Mouse (Mus musculus) heart, adult 11 months (tissue): Measurements from ENCODE around the gene Lrpap1.
A peak's percentile ranks its signal among the peaks of the same experiment; 100 is the strongest.

Source experiments
- DNase-seq: peaks from one replicate; pipeline ENCODE4 v3.0.0; 2022

Gene Lrpap1

DNA sequence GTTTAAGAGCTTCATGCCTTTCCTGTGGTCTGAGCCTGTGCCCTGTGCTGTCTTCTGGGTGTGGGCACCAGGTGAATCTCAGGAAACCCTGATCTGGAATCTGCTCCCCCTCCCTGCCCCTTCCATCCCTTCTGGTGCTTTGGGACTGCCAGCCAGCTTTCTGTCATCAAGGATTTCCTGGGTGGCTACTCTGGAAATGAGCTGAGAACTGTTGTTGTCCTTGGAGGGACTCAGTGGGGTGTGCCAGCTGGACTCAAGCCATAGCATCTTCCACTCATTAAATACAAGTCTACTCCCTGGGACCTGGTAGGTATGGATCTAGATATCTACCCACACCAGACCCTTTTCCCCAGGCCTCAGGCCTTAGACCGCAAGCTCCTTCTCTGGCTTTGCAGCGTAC, 12.9 kb upstream of the Lrpap1 start:
- no peak for DNase-seq

DNA sequence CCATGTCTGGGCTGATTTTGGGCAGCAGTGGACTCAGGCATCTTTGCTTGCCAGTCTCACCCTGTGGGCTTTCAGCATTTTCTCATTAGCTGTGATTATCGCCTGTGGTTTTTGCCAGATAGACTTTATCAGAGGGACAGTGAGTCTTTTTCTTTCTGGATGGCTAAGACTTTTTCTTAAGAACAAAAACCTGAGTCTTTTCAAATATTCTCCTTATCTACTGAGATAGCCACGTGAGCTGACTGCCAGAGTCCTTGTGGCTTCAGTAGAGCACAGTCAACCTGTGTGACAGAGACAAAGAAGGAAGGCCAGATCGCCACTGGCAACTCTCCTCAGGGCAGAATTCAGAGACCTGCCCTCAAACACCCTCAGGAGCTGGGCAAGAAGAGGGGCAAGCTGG, 12.1 kb upstream of the Lrpap1 start:
- no peak for DNase-seq

GRCm38 (mm10) chr5:35116002-35116401, 10.4 kb upstream of the Lrpap1 start:
- no peak for DNase-seq

DNA sequence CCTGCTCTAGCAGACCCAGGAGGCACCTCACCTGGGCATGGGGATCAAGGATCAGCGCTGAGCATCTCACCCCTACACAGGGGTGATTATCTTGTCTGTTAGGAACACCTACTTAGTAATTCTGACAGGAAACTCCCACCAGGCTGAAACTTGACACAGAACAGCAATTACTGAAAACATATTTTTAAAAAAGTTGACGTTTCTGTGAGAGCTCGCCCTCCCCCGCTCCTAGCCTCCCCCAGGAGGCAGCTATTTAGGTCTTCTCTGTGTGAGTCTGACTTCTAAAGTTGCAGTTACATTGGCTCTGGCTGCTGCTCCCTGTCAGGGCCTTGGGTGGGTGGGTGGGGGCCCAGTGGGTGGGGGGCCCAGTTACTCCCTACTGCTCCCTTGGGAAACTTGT, 6.9 kb upstream of the Lrpap1 start:
- DNase-seq, result no peak

GRCm38 (mm10) chr5:35105922-35106298, 344 bp upstream of the Lrpap1 start:
- no peak for DNase-seq

DNA sequence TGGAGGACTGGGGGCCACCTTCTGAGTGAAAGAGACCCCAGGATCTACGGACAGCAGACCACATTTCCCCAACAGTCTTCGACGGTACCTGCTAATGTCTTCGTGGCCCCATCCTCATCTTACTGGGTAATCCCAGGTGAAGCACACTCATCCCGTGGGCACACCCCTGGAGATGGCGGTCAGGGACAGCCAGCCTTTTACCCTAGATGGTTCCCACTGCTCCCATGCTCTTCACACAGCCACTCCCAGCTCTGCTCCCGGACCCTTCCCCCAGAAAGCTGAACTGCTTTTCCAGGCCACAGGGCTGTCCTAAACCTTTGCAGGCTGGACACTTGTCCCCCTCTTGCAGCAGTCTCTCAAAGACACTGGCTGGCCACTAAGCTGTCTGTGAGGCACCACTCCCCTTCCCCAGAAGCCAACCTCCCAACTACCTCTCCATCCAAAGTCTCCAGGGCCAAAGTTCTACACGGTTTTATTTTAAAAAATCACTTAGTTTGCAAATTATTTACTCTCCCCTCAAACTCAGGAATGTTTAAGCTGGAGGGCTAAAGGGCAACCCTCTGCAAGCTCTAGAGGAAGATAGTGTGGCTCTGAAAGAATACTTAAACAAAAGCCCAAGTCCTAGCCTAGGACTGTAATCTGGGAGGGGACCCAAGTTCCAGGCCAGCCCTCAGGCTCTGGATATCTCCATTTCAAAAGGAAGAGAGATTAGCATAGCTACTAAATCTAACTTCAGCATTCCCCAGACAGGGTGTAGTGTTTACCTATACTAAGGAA, 1.2 kb downstream of the Lrpap1 start:
- DNase-seq, result peak; percentile 86

- no peak for DNase-seq
These were observed 2.0 kb downstream of the Lrpap1 start for GRCm38 (mm10) chr5:35103528-35103927.

- peak; percentile 86 for DNase-seq
These were observed 2.5 kb downstream of the Lrpap1 start for GRCm38 (mm10) chr5:35103086-35103485.

DNA sequence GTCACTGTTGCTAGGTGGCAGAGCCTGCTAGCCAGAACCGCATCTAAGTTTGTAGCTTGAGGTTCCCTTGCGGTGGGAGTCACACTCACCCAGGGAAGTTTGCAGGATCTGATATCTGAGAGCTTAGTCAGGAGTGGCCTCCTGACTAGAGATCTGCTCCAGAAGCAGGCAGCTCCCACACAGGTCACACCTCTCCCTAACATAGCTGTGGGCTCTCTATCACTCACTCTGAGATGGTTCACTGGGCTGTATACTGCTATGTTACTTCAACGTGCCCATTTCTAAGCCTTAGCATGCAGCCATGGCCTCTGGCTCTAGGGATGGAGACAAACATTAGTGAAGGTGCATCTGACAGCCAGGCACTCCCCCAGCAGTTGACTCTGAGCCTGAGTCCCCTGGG, 13.9 kb downstream of the Lrpap1 start:
- DNase-seq, result no peak

GRCm38 (mm10) chr5:35089614-35089963, 16.0 kb downstream of the Lrpap1 start:
- DNase-seq, result no peak

- DNase-seq, result no peak
These were observed 16.6 kb downstream of the Lrpap1 start for GRCm38 (mm10) chr5:35088785-35089613.

GRCm38 (mm10) chr5:35084913-35085312, 20.7 kb downstream of the Lrpap1 start:
- DNase-seq, result peak; percentile 93

DNA sequence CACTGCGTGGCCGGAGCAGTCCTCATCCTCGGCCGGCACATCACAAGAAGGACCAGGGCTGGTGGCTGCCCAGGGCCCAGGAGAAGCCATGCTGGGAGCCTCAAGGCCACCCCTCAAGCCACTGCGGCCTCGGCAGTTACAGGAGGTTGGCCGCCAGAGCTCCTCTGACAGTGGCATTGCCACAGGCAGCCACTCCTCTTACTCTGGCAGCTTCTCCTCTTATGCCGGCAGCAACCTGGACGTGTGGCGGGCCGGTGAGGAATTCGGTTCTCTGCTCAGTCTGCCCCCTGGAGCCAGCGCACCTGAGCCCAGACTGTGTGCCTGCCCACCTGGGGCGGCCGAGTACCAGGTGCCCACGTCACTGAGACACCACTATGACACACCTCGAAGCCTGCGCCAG, 26.5 kb downstream of the Lrpap1 start:
- DNase-seq, result no peak

DNA sequence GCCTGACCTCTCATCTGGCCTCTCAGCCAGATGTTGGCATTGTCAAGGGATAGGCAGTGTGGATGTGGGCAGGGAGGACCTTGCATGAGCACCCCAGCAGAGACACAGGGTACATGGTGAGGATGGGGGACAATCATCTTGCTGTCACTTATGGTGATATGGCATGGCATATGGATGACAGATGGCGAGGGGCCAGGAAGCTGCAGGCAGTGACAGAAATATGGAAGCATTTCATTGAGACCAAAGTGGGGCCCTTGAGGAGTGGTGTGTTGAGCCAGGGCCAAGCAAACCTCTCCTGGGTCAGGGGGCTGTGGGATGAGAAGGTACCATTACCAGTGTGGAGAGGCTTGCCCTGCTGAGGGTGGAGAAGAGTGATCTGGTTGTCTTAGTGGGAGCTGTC, 29.2 kb downstream of the Lrpap1 start:
- DNase-seq, result no peak

- peak; percentile 96 for DNase-seq
These were observed 31.6 kb downstream of the Lrpap1 start for GRCm38 (mm10) chr5:35073992-35074391.

DNA sequence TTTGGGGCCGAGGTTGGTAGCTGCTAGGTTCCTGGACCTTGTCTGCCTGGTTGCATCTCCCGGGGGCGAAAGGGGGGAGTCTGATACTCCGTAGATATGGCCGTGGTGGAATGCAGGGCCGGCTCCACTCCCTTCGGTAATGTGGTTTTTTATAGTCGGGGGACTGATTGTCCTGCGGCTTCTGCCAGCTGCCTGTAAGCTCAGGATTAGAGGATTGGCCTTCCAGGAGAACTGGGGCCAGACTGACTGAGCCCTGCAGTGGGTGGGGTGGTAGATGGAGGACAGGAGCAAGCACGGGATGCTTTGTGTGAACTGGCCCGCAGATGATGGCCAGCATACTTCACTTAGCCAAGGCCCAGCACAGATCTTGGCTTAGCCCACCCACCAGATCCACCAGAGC, 32.3 kb downstream of the Lrpap1 start:
- peak; percentile 96 for DNase-seq

DNA sequence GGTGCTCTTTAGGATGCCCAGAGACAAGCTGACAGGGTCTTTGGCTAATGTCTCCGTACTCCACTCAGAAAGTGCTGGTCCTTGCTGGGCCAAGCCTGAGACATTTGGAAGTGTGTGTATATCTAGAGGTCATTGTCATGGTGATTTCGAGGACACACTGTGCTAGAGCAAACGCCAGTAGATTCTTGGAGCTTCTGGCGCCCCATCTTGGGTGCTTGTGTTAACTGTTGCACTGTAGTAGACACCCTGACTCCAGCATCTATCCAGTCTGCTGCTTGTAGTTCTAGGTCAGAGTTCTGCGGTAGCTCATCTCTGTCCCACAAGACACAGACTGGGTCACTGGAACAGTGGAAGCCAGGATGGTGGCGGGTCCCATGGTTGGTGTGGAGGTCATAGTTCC, 33.7 kb downstream of the Lrpap1 start:
- DNase-seq, result no peak

GRCm38 (mm10) chr5:35070953-35071352, 34.6 kb downstream of the Lrpap1 start:
- DNase-seq, result no peak

GRCm38 (mm10) chr5:35070314-35070713, 35.3 kb downstream of the Lrpap1 start:
- DNase-seq, result no peak

DNA sequence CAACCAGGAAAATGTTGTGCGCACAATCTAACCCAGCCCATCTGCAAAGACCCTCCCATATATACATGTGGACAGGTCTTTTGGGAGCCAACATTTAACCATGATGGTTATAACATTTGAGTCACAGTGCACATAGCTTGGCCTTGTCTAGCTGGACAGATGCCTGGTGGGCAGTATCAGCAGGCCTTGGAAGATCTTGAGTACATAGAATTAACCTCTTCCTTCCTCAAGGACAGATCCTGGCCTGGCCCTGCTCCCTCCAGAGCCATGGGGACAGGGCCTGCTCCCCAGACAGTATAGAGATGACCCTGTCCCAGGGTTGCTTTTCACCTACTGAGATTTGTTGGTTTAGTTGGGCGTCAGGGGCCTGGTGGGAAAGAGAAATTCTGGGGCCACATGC, 35.7 kb downstream of the Lrpap1 start:
- DNase-seq, result no peak

DNA sequence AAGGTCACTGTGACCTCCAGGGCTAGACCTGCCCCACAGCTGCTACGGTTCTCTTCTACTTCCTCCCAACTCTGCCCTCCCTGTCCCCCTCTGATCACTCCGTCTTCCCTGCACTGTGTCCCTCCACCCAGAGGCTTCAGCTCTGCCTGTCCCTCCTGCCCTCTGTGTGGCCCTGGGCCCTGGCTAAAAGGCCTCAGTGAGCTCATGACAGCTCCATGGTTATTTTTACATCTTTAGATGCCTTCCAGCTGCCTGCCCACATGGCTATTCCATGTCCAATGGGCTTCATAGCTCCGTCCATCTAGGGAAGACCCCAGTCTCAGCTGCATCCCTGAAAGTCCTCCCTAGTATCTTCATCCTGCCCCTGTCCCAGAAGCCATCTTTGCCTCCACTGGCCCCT, 45.5 kb downstream of the Lrpap1 start:
- peak; percentile 96 for DNase-seq

DNA sequence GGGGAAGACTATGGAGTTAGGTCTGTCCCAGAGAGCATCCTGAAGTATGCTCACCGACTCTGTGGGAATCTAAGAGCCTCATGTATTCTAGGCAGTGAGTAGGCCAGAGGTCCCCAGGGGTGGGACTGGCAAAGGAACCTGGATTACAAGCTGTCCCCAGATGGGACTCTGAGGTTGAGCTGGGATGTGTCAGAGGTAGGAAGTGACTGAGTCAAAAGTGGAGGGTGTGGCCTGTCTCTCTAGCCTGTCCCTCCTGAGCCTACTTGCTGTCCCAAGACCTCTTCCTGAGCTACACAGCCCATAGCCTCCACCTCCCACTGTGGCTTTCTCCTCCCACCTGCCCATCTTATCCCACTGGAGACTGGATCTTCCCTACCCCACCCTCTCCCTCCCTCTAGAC, 47.4 kb downstream of the Lrpap1 start:
- peak; percentile 94 for DNase-seq

DNA sequence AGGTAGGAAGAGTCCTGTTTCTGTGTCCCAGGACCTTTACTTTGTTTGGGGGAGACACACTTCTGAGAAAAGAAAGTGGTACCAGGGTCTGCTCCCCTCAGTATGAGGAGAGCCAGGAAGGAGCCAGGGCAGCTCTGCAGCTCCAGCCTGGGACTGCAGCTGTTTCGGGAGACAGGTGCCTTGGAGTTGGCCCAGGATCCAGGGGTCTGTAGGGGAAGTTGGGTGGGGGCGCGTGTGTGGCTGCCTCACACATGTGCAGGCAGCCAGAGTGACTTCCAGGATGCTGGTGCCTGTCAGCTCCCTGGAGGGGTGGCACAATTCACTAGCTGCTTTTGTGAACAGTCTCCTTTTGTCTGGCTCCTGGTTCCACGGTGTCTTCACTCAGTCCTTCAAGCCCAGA, 48.0 kb downstream of the Lrpap1 start:
- no peak for DNase-seq

DNA sequence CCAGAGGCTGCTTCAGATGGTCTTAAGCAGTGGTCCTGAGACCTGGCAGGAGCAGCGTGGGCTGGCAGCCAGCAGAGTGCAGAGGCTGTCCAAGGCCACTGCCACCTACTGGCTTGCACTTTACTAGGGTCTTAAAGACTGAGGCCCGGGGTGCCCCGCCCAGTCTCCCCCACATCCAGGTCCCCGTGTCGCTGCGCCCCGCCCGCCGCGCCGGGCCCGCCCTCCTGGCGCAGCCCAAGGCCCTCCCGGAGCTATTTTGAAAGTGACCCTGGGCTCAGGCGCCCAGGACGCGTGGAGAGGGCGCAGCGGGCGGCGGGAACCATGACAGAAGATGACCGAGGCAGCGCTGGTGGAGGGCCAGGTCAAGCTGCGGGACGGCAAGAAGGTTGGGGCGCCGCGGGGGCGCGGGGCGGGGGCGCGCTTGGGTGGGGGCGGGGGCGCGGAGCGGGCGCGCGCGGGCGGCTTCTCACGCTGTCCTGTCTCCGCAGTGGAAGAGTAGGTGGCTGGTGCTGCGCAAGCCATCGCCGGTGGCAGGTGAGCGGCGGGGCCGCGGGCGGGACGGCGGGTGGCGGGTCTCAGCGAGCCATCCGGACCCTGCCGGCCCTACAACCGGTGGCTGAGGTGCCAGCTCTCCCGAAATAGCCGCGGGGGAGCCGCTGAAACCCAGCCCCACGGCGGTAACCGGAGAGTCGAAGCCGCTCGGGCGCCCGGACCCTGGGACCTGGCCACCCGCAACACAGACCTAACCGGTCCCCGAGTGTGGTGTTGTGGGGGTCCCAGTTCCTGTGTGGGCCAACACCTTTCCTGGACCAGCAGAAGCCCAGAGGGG, 48.7 kb downstream of the Lrpap1 start, which contains the start of gene Dok7:
Dok7 (plus strand) TSS at position 163 of the 829 bp plus-strand sequence.
- peak; percentile 98 for DNase-seq
